Mouse (Mus musculus): ENCODE data around the gene Gfap. TPM values are rescaled to one million over a fixed set of nuclear protein-coding genes. Genes with fewer than 3 reads are reported as not detected.

Gene Gfap
- polyA plus RNA-seq, 2 experiments = 0.48 to 0.50 TPM

- TF ChIP-seq POLR2A (IDR thresholded peaks at IDR 0.05; ENCODE audit: borderline replicate concordance, extremely low read depth, insufficient read depth, insufficient read length) = no peak
- 85% methylated on average over 9 of the region's 9 CpGs for WGBS
Observed at GRCm38 (mm10) chr11:102915380-102915779, 14.7 kb upstream of the Gfap start.

GRCm38 (mm10) chr11:102911376-102911775 is 10.7 kb upstream of the Gfap start:
- 82% methylated on average over 7 of the region's 7 CpGs for WGBS
- Histone ChIP-seq H3K27me3 (ENCODE audit: control insufficient read depth, insufficient read depth, low read length) (no peaks in the 10 kb centered on the region), H3K9me3 (ENCODE audit: control insufficient read depth, low read length) (no peaks in the 10 kb centered on the region), H3K4me2 (replicated peaks; ENCODE audit: low read depth, low read length, severe bottlenecking) (no peak overlapping the region), H3K9ac (ENCODE audit: low read depth, low read length, severe bottlenecking) (no peak overlapping the region), H3K4me1 (ENCODE audit: control insufficient read depth, insufficient read depth, low read length) (no peaks in the 10 kb centered on the region), H3K4me3 (replicated peaks; ENCODE audit: low read length) (no peak overlapping the region), H3K36me3 (ENCODE audit: control insufficient read depth, insufficient read depth, low read length) (peaks cover 93% of the 10 kb centered on the region), H3K27ac (replicated peaks; ENCODE audit: low read depth, low read length) (no peak overlapping the region)
- no peak for TF ChIP-seq POLR2A (IDR thresholded peaks at IDR 0.05; ENCODE audit: borderline replicate concordance, extremely low read depth, insufficient read depth, insufficient read length)
- ATAC-seq (ENCODE audit: low FRiP score, low read depth) (no peak), DNase-seq (ENCODE audit: low spot score) (no peak)

More at GRCm38 (mm10) chr11:102915380-102915779, 14.7 kb upstream of the Gfap start:
- ATAC-seq (ENCODE audit: low FRiP score, low read depth) (no peak), DNase-seq (ENCODE audit: low spot score) (no peak)
- no peaks in the 10 kb centered on the region for H3K27me3 ChIP-seq (ENCODE audit: control insufficient read depth, insufficient read depth, low read length)
- H3K4me3 ChIP-seq (replicated peaks; ENCODE audit: low read length) = no peak overlapping the region
- H3K36me3 ChIP-seq (ENCODE audit: control insufficient read depth, insufficient read depth, low read length) = peaks cover 53% of the 10 kb centered on the region
- H3K9me3 ChIP-seq (ENCODE audit: control insufficient read depth, low read length) = no peaks in the 10 kb centered on the region
- H3K27ac ChIP-seq (replicated peaks; ENCODE audit: low read depth, low read length) = no peak overlapping the region
- H3K9ac ChIP-seq (ENCODE audit: low read depth, low read length, severe bottlenecking) = no peak overlapping the region
- H3K4me1 ChIP-seq (ENCODE audit: control insufficient read depth, insufficient read depth, low read length) = no peaks in the 10 kb centered on the region
- no peak overlapping the region for H3K4me2 ChIP-seq (replicated peaks; ENCODE audit: low read depth, low read length, severe bottlenecking)

GRCm38 (mm10) chr11:102903654-102904053 is 2.9 kb upstream of the Gfap start:
- Histone ChIP-seq H3K4me3 (replicated peaks; ENCODE audit: low read length) (no peak overlapping the region), H3K4me1 (ENCODE audit: control insufficient read depth, insufficient read depth, low read length) (no peaks in the 10 kb centered on the region), H3K9ac (ENCODE audit: low read depth, low read length, severe bottlenecking) (no peak overlapping the region), H3K4me2 (replicated peaks; ENCODE audit: low read depth, low read length, severe bottlenecking) (no peak overlapping the region), H3K27ac (replicated peaks; ENCODE audit: low read depth, low read length) (no peak overlapping the region), H3K9me3 (ENCODE audit: control insufficient read depth, low read length) (no peaks in the 10 kb centered on the region), H3K27me3 (ENCODE audit: control insufficient read depth, insufficient read depth, low read length) (no peaks in the 10 kb centered on the region), H3K36me3 (ENCODE audit: control insufficient read depth, insufficient read depth, low read length) (peaks cover 40% of the 10 kb centered on the region)
- WGBS = 77% methylated on average over 7 of the region's 7 CpGs
- DNase-seq (ENCODE audit: low spot score) (no peak), ATAC-seq (ENCODE audit: low FRiP score, low read depth) (no peak)
- TF ChIP-seq POLR2A (IDR thresholded peaks at IDR 0.05; ENCODE audit: borderline replicate concordance, extremely low read depth, insufficient read depth, insufficient read length) = no peak

- Histone ChIP-seq H3K4me1 (ENCODE audit: control insufficient read depth, insufficient read depth, low read length) (no peaks in the 10 kb centered on the region), H3K4me3 (replicated peaks; ENCODE audit: low read length) (no peak overlapping the region), H3K36me3 (ENCODE audit: control insufficient read depth, insufficient read depth, low read length) (peaks cover 25% of the 10 kb centered on the region), H3K9me3 (ENCODE audit: control insufficient read depth, low read length) (no peaks in the 10 kb centered on the region), H3K27ac (replicated peaks; ENCODE audit: low read depth, low read length) (no peak overlapping the region), H3K27me3 (ENCODE audit: control insufficient read depth, insufficient read depth, low read length) (no peaks in the 10 kb centered on the region), H3K9ac (ENCODE audit: low read depth, low read length, severe bottlenecking) (no peak overlapping the region), H3K4me2 (replicated peaks; ENCODE audit: low read depth, low read length, severe bottlenecking) (no peak overlapping the region)
- ATAC-seq (ENCODE audit: low FRiP score, low read depth) (no peak), DNase-seq (ENCODE audit: low spot score) (no peak)
- WGBS = 79% methylated on average over 5 of the region's 5 CpGs
- TF ChIP-seq POLR2A (IDR thresholded peaks at IDR 0.05; ENCODE audit: borderline replicate concordance, extremely low read depth, insufficient read depth, insufficient read length) = no peak
Observed at GRCm38 (mm10) chr11:102902107-102902506, 1.4 kb upstream of the Gfap start.

GRCm38 (mm10) chr11:102901199-102901598 is 487 bp upstream of the Gfap start:
- peaks cover 16% of the 10 kb centered on the region for H3K36me3 ChIP-seq (ENCODE audit: control insufficient read depth, insufficient read depth, low read length)
- H3K4me2 ChIP-seq (replicated peaks; ENCODE audit: low read depth, low read length, severe bottlenecking) = no peak overlapping the region
- no peak overlapping the region for H3K4me3 ChIP-seq (replicated peaks; ENCODE audit: low read length)
- H3K9ac ChIP-seq (ENCODE audit: low read depth, low read length, severe bottlenecking) = no peak overlapping the region
- H3K27ac ChIP-seq (replicated peaks; ENCODE audit: low read depth, low read length) = no peak overlapping the region
- H3K27me3 ChIP-seq (ENCODE audit: control insufficient read depth, insufficient read depth, low read length) = no peaks in the 10 kb centered on the region
- 62% methylated on average over 4 of the region's 4 CpGs for WGBS
- TF ChIP-seq POLR2A (IDR thresholded peaks at IDR 0.05; ENCODE audit: borderline replicate concordance, extremely low read depth, insufficient read depth, insufficient read length) = no peak
- no peaks in the 10 kb centered on the region for H3K4me1 ChIP-seq (ENCODE audit: control insufficient read depth, insufficient read depth, low read length)
- ATAC-seq (ENCODE audit: low FRiP score, low read depth) (no peak), DNase-seq (ENCODE audit: low spot score) (no peak)
- no peaks in the 10 kb centered on the region for H3K9me3 ChIP-seq (ENCODE audit: control insufficient read depth, low read length)

- Histone ChIP-seq H3K9me3 (ENCODE audit: control insufficient read depth, low read length) (no peaks in the 10 kb centered on the region), H3K4me2 (replicated peaks; ENCODE audit: low read depth, low read length, severe bottlenecking) (no peak overlapping the region), H3K4me1 (ENCODE audit: control insufficient read depth, insufficient read depth, low read length) (no peaks in the 10 kb centered on the region), H3K9ac (ENCODE audit: low read depth, low read length, severe bottlenecking) (no peak overlapping the region), H3K27ac (replicated peaks; ENCODE audit: low read depth, low read length) (no peak overlapping the region), H3K4me3 (replicated peaks; ENCODE audit: low read length) (no peak overlapping the region), H3K36me3 (ENCODE audit: control insufficient read depth, insufficient read depth, low read length) (no peaks in the 10 kb centered on the region), H3K27me3 (ENCODE audit: control insufficient read depth, insufficient read depth, low read length) (peaks cover 4% of the 10 kb centered on the region; the same call in 1 of the 2 replicates)
- ATAC-seq (ENCODE audit: low FRiP score, low read depth) (no peak), DNase-seq (ENCODE audit: low spot score) (no peak)
- TF ChIP-seq POLR2A (IDR thresholded peaks at IDR 0.05; ENCODE audit: borderline replicate concordance, extremely low read depth, insufficient read depth, insufficient read length) = no peak
- WGBS = 84% methylated on average over 9 of the region's 9 CpGs
Observed at GRCm38 (mm10) chr11:102898408-102898807, 2.3 kb downstream of the Gfap start.
